Mouse (Mus musculus) c-Kit-negative CD71-positive TER-119-positive erythroid progenitor cells, embryonic 14.5 days (primary cell): ENCODE data around the gene Sugp1.

Source experiments
- DNase-seq: peaks from one replicate; pipeline ENCODE4 v3.0.0-alpha.2; 2013; ENCODE audit warnings: low read depth, low spot score

Gene Sugp1

GRCm38 (mm10) chr8:70111192-70111795, 68.7 kb downstream of the Sugp1 start:
- no peak for DNase-seq

DNA sequence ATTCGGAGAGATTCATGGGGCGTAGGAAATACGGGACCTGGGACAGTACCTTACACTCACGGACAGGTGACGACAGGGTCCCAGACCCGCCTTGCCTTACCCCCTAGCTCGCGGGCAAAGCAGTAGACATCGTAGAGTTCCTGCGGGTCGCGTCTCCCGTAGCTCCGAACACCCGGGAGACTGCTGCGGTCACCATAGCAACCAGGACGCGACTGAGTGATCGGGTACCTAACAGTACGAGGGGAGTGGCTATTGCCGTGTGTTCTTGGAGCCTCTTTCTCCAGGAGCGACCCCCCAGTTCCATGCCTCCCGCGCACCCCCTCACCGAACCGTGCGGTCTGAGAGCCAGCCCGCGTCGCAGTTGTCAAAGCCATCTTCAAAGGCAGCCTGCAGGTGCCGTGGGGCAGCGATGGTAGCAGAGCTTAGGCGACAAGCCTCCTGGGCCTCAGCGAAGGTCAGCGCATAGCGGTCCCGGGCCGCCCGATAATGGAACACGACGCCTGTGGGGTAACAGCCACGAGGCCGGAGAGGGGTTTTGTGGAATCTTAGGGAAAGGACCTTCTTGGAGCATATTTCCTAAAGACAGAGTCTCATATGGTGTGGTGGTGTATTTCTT, 69.9 kb downstream of the Sugp1 start:
- DNase-seq: no peak

DNA sequence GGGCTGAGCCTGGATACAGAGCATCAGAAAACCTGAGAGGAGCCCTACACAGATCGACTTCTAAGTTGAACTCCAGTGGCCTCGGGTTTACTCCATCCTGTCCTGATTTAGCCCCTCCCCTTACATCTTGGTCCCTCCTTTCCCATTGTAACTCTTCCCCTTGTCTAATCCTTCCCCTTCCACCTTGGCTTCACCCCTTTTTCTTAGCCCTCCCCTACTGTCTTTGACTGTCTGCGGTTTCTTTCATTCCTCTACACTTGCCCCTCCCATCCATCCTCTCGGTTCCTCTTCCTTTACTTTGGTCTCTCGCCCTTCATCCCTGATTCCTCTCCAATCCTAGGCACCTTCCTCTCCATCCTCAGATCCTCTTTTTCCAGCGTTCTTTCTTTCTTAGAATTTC, 71.9 kb downstream of the Sugp1 start:
- no peak for DNase-seq

GRCm38 (mm10) chr8:70114892-70115291, 72.3 kb downstream of the Sugp1 start:
- DNase-seq: no peak

DNA sequence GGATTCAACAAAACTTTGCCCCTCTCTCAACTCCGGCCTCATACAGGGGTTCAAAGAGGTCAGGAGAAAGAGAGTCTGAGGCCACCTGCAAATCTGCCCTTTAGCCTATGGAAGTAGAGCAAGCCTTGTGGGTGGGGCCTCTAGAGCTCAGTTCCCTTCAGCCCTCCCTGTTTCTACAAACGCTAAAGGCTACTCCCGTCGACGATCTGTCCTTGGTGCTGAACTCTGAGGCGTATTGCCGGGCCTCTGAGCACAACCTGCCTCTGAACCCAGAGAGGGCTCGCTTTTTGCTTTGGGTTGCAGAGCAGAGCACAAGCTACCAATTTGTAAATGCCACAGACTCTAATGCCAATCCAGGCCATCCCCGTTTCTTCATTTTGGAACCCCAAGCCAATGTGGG, 75.0 kb downstream of the Sugp1 start:
- no peak for DNase-seq

GRCm38 (mm10) chr8:70118726-70119700, 76.4 kb downstream of the Sugp1 start:
- no peak for DNase-seq

DNA sequence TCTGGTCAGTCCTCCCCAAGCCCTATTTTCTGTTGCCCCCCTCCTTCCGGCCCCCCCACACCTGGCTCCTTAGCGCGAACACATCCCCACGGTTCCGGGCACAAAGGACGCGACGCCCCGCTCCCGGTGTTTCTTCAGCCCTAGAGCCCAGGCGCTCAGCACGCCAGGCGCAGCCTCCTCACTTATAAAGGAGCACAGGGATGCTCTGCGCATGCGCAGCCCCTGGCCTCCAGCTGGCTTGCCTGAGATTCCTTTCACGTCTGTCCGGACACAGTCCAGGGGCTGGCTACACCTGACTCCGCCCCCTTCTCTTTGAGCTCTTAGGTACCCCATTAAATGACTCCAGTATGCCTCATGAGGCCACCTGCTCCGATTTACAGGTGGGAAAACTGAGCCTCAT, 78.1 kb downstream of the Sugp1 start, which contains the start of gene Ncan:
Ncan (minus strand) TSS at position 207 of the 400 bp plus-strand sequence.
- no peak for DNase-seq
